Mouse (Mus musculus) CH12.LX (cell line): ENCODE measurements around the gene Slc30a2. TPM values are rescaled to one million over a fixed set of nuclear protein-coding genes. Genes with fewer than 3 reads are reported as not detected.

Source experiments
- DNase-seq: peaks from one replicate; pipeline ENCODE4 v3.0.0-alpha.2; 2013; ENCODE audit errors: extremely low read depth
- H3K27ac ChIP-seq: 2 replicates; pipeline ENCODE4 v1.5.1; 2012; ENCODE audit warnings: low read depth, mild to moderate bottlenecking, control low read depth, moderate library complexity; ENCODE audit not compliant: insufficient read depth
- H3K27me3 ChIP-seq: replicated peaks from 2 replicates; pipeline ENCODE3; 2012; ENCODE audit warnings: inconsistent platforms
- H3K36me3 ChIP-seq, 2 experiments: replicated peaks in 1 of 2; 2 replicates each; pipeline versions ENCODE3 to v1.6.1; 2012; ENCODE audit warnings: inconsistent platforms in 1 of 2, low read length in 1 of 2, mild to moderate bottlenecking in 1 of 2, mixed read lengths in 1 of 2, moderate library complexity in 1 of 2; ENCODE audit not compliant: control insufficient read depth in 1 of 2, insufficient read depth in 1 of 2
- H3K4me1 ChIP-seq, 2 experiments: 2 replicates each; pipeline ENCODE4 v1.6.1; 2012; ENCODE audit warnings: inconsistent platforms in 1 of 2, moderate library complexity in 1 of 2; ENCODE audit not compliant: insufficient read depth in 2 of 2, control insufficient read depth in 1 of 2
- H3K4me2 ChIP-seq: 2 replicates; pipeline ENCODE4 v1.6.1; 2012; ENCODE audit warnings: low read depth, mild to moderate bottlenecking, control low read depth; ENCODE audit not compliant: poor library complexity, insufficient read depth, severe bottlenecking
- H3K4me3 ChIP-seq, 3 experiments: fragments of 150-350 bp in 1 of 3; sonication (generic) in 1 of 3; replicated peaks in 1 of 3; 2 replicates each; pipeline versions ENCODE3 to v1.5.1; 2011 to 2012; ENCODE audit warnings: low read depth in 2 of 3, low read length in 2 of 3, mild to moderate bottlenecking in 2 of 3, moderate library complexity in 2 of 3, control low read depth in 1 of 3, improper control_type of control experiment in 1 of 3, inconsistent platforms in 1 of 3, mixed read lengths in 1 of 3; ENCODE audit not compliant: poor library complexity in 1 of 3
- H3K79me2 ChIP-seq: replicated peaks from 2 replicates; pipeline ENCODE4 v1.6.1; 2012; ENCODE audit warnings: mild to moderate bottlenecking, moderate library complexity; ENCODE audit not compliant: control insufficient read depth, poor library complexity, insufficient read depth, severe bottlenecking; ENCODE audit errors: extremely low read depth
- H3K9ac ChIP-seq: 2 replicates; pipeline ENCODE4 v1.6.1; 2012; ENCODE audit warnings: low read depth, mild to moderate bottlenecking, control low read depth, moderate library complexity; ENCODE audit not compliant: insufficient read depth
- H3K9me3 ChIP-seq: replicated peaks from 2 replicates; pipeline ENCODE3; 2012; ENCODE audit warnings: low read length, inconsistent platforms, mixed read lengths
- E2F4 ChIP-seq: IDR thresholded peaks from 2 replicates; pipeline ENCODE4 v1.6.1; 2011; ENCODE audit warnings: low read depth, low read length, improper control_type of control experiment; ENCODE audit not compliant: insufficient replicate concordance
- ELF1 ChIP-seq: IDR thresholded peaks from 2 replicates; pipeline ENCODE4 v1.6.1; 2014; ENCODE audit warnings: low read depth, mild to moderate bottlenecking, inconsistent platforms, low read length, improper control_type of control experiment
- EP300 ChIP-seq: IDR thresholded peaks from 2 replicates; pipeline ENCODE4 v1.6.1; 2011; ENCODE audit warnings: low read length, improper control_type of control experiment
- IRF4 ChIP-seq: IDR thresholded peaks from 2 replicates; pipeline ENCODE4 v1.6.1; 2014; ENCODE audit warnings: low read depth, mild to moderate bottlenecking, inconsistent platforms, low read length, improper control_type of control experiment
- KAT2A ChIP-seq: IDR thresholded peaks from 2 replicates; pipeline ENCODE4 v1.6.1; 2012; ENCODE audit warnings: low read length, improper control_type of control experiment, inconsistent platforms; ENCODE audit not compliant: insufficient replicate concordance
- MAFK ChIP-seq: IDR thresholded peaks from 2 replicates; pipeline ENCODE4 v1.6.1; 2011; ENCODE audit warnings: low read length, improper control_type of control experiment; ENCODE audit not compliant: insufficient replicate concordance
- MEF2A ChIP-seq: IDR thresholded peaks from 2 replicates; pipeline ENCODE4 v1.6.1; 2014; ENCODE audit warnings: low read depth, mild to moderate bottlenecking, inconsistent platforms, low read length, improper control_type of control experiment, borderline replicate concordance
- MYC ChIP-seq: IDR thresholded peaks from 2 replicates; pipeline ENCODE4 v1.6.1; 2011; ENCODE audit warnings: low read depth, mild to moderate bottlenecking, improper control_type of control experiment, low read length
- NRF1 ChIP-seq: IDR thresholded peaks from 2 replicates; pipeline ENCODE4 v1.6.1; 2014; ENCODE audit warnings: low read depth, mild to moderate bottlenecking, inconsistent platforms, low read length, improper control_type of control experiment, moderate library complexity
- PAX5 ChIP-seq: IDR thresholded peaks from 2 replicates; pipeline ENCODE4 v1.6.1; 2012; ENCODE audit warnings: low read length, inconsistent platforms, mixed read lengths
- RAD21 ChIP-seq: IDR thresholded peaks from 2 replicates; pipeline ENCODE4 v1.6.1; 2011; ENCODE audit warnings: low read depth, mild to moderate bottlenecking, low read length, improper control_type of control experiment, moderate library complexity
- RCOR1 ChIP-seq: conservative IDR thresholded peaks from 2 replicates; pipeline ENCODE4 v1.6.1; 2012; ENCODE audit warnings: low read depth, mild to moderate bottlenecking, inconsistent platforms, low read length, improper control_type of control experiment
- SIN3A ChIP-seq: IDR thresholded peaks from 2 replicates; pipeline ENCODE4 v1.6.1; 2012; ENCODE audit warnings: low read length, improper control_type of control experiment, inconsistent platforms
- SMC3 ChIP-seq: IDR thresholded peaks from 2 replicates; pipeline ENCODE4 v1.6.1; 2011; ENCODE audit warnings: low read depth, low read length, improper control_type of control experiment
- TBP ChIP-seq: conservative IDR thresholded peaks from 2 replicates; pipeline ENCODE4 v1.6.1; 2011; ENCODE audit warnings: low read depth, low read length, improper control_type of control experiment
- TCF12 ChIP-seq: IDR thresholded peaks from 2 replicates; pipeline ENCODE4 v1.6.1; 2014; ENCODE audit warnings: low read depth, mild to moderate bottlenecking, inconsistent platforms, low read length, improper control_type of control experiment
- UBTF ChIP-seq: IDR thresholded peaks from 2 replicates; pipeline ENCODE4 v1.6.1; 2012; ENCODE audit warnings: low read depth, mild to moderate bottlenecking, inconsistent platforms, low read length, improper control_type of control experiment, moderate library complexity
- USF1 ChIP-seq: IDR thresholded peaks from 2 replicates; pipeline ENCODE4 v1.6.1; 2014; ENCODE audit warnings: low read depth, mild to moderate bottlenecking, inconsistent platforms, low read length, improper control_type of control experiment
- USF2 ChIP-seq: conservative IDR thresholded peaks from 2 replicates; pipeline ENCODE4 v1.6.1; 2011; ENCODE audit warnings: low read depth, low read length, improper control_type of control experiment
- ZC3H11A ChIP-seq: IDR thresholded peaks from 2 replicates; pipeline ENCODE4 v1.6.1; 2012; ENCODE audit warnings: low read depth, mild to moderate bottlenecking, inconsistent platforms, low read length, improper control_type of control experiment
- ZKSCAN1 ChIP-seq: IDR thresholded peaks from 2 replicates; pipeline ENCODE4 v1.6.1; 2012; ENCODE audit warnings: low read depth, inconsistent platforms, low read length, improper control_type of control experiment, borderline replicate concordance
- ZMIZ1 ChIP-seq: IDR thresholded peaks from 2 replicates; pipeline ENCODE4 v1.6.1; 2012; ENCODE audit warnings: low read depth, mild to moderate bottlenecking, inconsistent platforms, low read length, improper control_type of control experiment
- dilution Hi-C: fragments of 300-500 bp; cut with MboI; formaldehyde crosslinking; loops from 2 replicates; pipeline ENCODE4 v1.14.3; 2020; ENCODE audit warnings: low sequenced_read_pairs; ENCODE audit not compliant: extremely low pct_unique_long_range_greater_than_20kb, extremely low pct_ligation_motif_present
- in situ Hi-C: fragments of 300-500 bp; cut with MboI; formaldehyde crosslinking; loops from 3 replicates; pipeline ENCODE4 v1.14.3; 2019; ENCODE audit warnings: low sequenced_read_pairs, low pct_ligation_motif_present, low pct_unique_long_range_greater_than_20kb, mixed read lengths
- polyA plus RNA-seq: library from polyadenylated mRNA; unstranded; fragments of >175 nt; gene quantifications from 2 replicates; pipeline ENCODE4 v1.2.1, GENCODE M21; 2012; ENCODE audit warnings: low read depth; ENCODE audit not compliant: insufficient read length
- total RNA-seq, 2 experiments: library from RNA; depleted of rRNA; stranded (reverse); fragments of 300-350 nt in 1 of 2; fragments of >200 nt in 1 of 2; gene quantifications; 2 replicates each; pipeline ENCODE4 v1.2.3; 2012 to 2014

Slc30a2 gene
- total RNA-seq (2012; rRNA removed) (8.9 and 9.7 TPM in 2 replicates), total RNA-seq (2014; rRNA removed) (4.5 and 5.1 TPM in 2 replicates), polyA plus RNA-seq (22.4 and 23.6 TPM in 2 replicates)

GRCm38 (mm10) chr4:134343071-134344031, at the start of gene Slc30a2:
TSS of gene Slc30a2 (plus strand) at chr4:134343181.
- H3K4me1 ChIP-seq: no peaks in the 10 kb centered on the region
- no peaks in the 10 kb centered on the region for H3K36me3 ChIP-seq
- H3K9me3 ChIP-seq: peaks cover 6% of the 10 kb centered on the region
- TF ChIP-seq UBTF: no peak
- no peak for TF ChIP-seq MEF2A
- TF ChIP-seq PAX5: no peak
- TF ChIP-seq USF2: no peak
- TF ChIP-seq EP300: no peak
- no peak for TF ChIP-seq RAD21
- no peak for TF ChIP-seq TBP
- no peak for TF ChIP-seq TCF12
- TF ChIP-seq ZKSCAN1: no peak
- no peak for TF ChIP-seq NRF1
- no peak for TF ChIP-seq E2F4
- TF ChIP-seq RCOR1: no peak
- no peak for TF ChIP-seq ZC3H11A
- no peak for TF ChIP-seq MAFK
- H3K4me3 ChIP-seq: no peak within 1 kb of the TSS
- no peak for DNase-seq
- no peak within 1 kb of the TSS for H3K4me2 ChIP-seq
- H3K9ac ChIP-seq: no peak within 1 kb of the TSS
- H3K27me3 ChIP-seq: no peaks in the 10 kb centered on the region
- in situ Hi-C loops: no loop called here
- dilution Hi-C loops: no loop called here
- H3K27ac ChIP-seq: no peak within 1 kb of the TSS
- H3K79me2 ChIP-seq: no peaks in the 10 kb centered on the region

- DNase-seq: no peak
- no peak for TF ChIP-seq MAFK
- TF ChIP-seq MYC: no peak
- TF ChIP-seq ZC3H11A: no peak
- TF ChIP-seq IRF4: no peak
- no peak for TF ChIP-seq SIN3A
- no peak for TF ChIP-seq USF1
- TF ChIP-seq ZMIZ1: no peak
- TF ChIP-seq UBTF: no peak
- TF ChIP-seq KAT2A: no peak
- TF ChIP-seq ELF1: no peak
- no peak for TF ChIP-seq SMC3
- Histone ChIP-seq H3K9ac (no peak overlapping the region), H3K36me3 (no peaks in the 10 kb centered on the region), H3K4me1 (peaks cover 0 to 2% of the 10 kb centered on the region in 2 experiments; a peak in 2 of 4 replicates), H3K9me3 (peaks cover 3% of the 10 kb centered on the region), H3K27me3 (peaks cover 10% of the 10 kb centered on the region), H3K4me2 (no peak overlapping the region), H3K27ac (no peak overlapping the region), H3K79me2 (no peaks in the 10 kb centered on the region), H3K4me3 (no peak overlapping the region)
- dilution Hi-C loops (no loop called here), in situ Hi-C loops (no loop called here)
Observed at GRCm38 (mm10) chr4:134293692-134294163, 49.3 kb upstream of the Slc30a2 start.
